Mouse (Mus musculus) lung, adult 2 months (tissue): ENCODE data around the gene Ifna11. TPM values are rescaled to one million over a fixed set of nuclear protein-coding genes. Genes with fewer than 3 reads are reported as not detected.
"Not testable (repeated sequence)": the region's sequence is repeated elsewhere in the genome, so short reads cannot be mapped to it uniquely, and the experiment has no call there.

Experiments used
- DNase-seq: peaks from one replicate; pipeline ENCODE4 v3.0.0; 2022
- H3K4me1 ChIP-seq: fragments of 200-500 bp; 2 replicates; pipeline ENCODE4 v1.6.1; 2011; ENCODE audit warnings: low read length; ENCODE audit not compliant: control insufficient read depth, insufficient read depth
- H3K4me3 ChIP-seq: fragments of 200-500 bp; replicated peaks from 2 replicates; pipeline ENCODE3; 2011; ENCODE audit warnings: low read depth, mild to moderate bottlenecking, control low read depth, low read length; ENCODE audit errors: extremely low read depth
- CTCF ChIP-seq: fragments of 200-500 bp; IDR thresholded peaks from 2 replicates; pipeline ENCODE4 v1.5.1; 2011; ENCODE audit warnings: mild to moderate bottlenecking, low read length, control low read depth; ENCODE audit not compliant: insufficient read depth
- POLR2A ChIP-seq: fragments of 200-500 bp; IDR thresholded peaks from 2 replicates; pipeline ENCODE4 v1.6.1; 2011; ENCODE audit warnings: low read depth, mild to moderate bottlenecking, control low read depth, low read length, borderline replicate concordance; ENCODE audit errors: extremely low read depth
- WGBS: fragments of 180-500 bp; shearing (Covaris S2); methylation state at CpG from one replicate; pipeline ENCODE4 v1.1.7; 2018; 5-methylcytosine and 5-hydroxymethylcytosine counted together
- polyA plus RNA-seq: library from polyadenylated mRNA; depleted of rRNA; stranded (reverse); fragments of >200 nt; gene quantifications from 2 replicates; pipeline ENCODE4 v1.2.3, GENCODE M21; 2012; rRNA removed

Gene Ifna11
- not detected in 2 replicates for polyA plus RNA-seq

- no peak for TF ChIP-seq CTCF
- no peak for TF ChIP-seq POLR2A
- Histone ChIP-seq H3K4me3 (no peak within 1 kb of the TSS), H3K4me1 (no peaks in the 10 kb centered on the region)
- WGBS, result 73% methylated on average over 1 of the region's 1 CpGs
- DNase-seq, result no peak
Observed at GRCm38 (mm10) chr4:88819659-88820058, at the start of gene Ifna11. Gene Ifna11, plus strand, starts transcription at chr4:88819959.

GRCm38 (mm10) chr4:88773534-88773933, 46.2 kb upstream of the Ifna11 start, which contains the start of gene Gm13290:
Gene Gm13290, plus strand, starts transcription at chr4:88773834.
- H3K4me1 ChIP-seq, DNase-seq, H3K4me3 ChIP-seq: not testable (repeated sequence)
- no CpG with 5 or more reads among the region's 32 CpGs for WGBS

GRCm38 (mm10) chr4:88776622-88777021, 43.1 kb upstream of the Ifna11 start, which contains the start of gene Gm13289:
Gene Gm13289, plus strand, starts transcription at chr4:88776922.
- H3K4me3 ChIP-seq, H3K4me1 ChIP-seq, DNase-seq: not testable (repeated sequence)
- WGBS, result no CpG with 5 or more reads among the region's 29 CpGs

- H3K4me3 ChIP-seq, H3K4me1 ChIP-seq, DNase-seq: not testable (repeated sequence)
- no CpG with 5 or more reads among the region's 29 CpGs for WGBS
Observed at GRCm38 (mm10) chr4:88779550-88779949, 40.2 kb upstream of the Ifna11 start, which contains the start of gene Gm13272. Gene Gm13272, plus strand, starts transcription at chr4:88779850.

- H3K4me1 ChIP-seq, DNase-seq, H3K4me3 ChIP-seq: not testable (repeated sequence)
- 49% methylated on average over 16 of the region's 18 CpGs for WGBS
Observed at GRCm38 (mm10) chr4:88780320-88780719, 39.4 kb upstream of the Ifna11 start.

- WGBS, result 10% methylated on average over 4 of the region's 7 CpGs
- H3K4me3 ChIP-seq, DNase-seq, H3K4me1 ChIP-seq: not testable (repeated sequence)
Observed at GRCm38 (mm10) chr4:88781831-88782230, 37.9 kb upstream of the Ifna11 start, which contains the start of gene Ifnz. Gene Ifnz, plus strand, starts transcription at chr4:88782131.

- not testable (repeated sequence) for H3K4me1 ChIP-seq, DNase-seq, H3K4me3 ChIP-seq
- WGBS, result 2% methylated on average over 19 of the region's 31 CpGs
Observed at GRCm38 (mm10) chr4:88782335-88782734, 37.4 kb upstream of the Ifna11 start.

- not testable (repeated sequence) for DNase-seq, H3K4me1 ChIP-seq, H3K4me3 ChIP-seq
- no CpG with 5 or more reads among the region's 27 CpGs for WGBS
Observed at GRCm38 (mm10) chr4:88785409-88785808, 34.4 kb upstream of the Ifna11 start, which contains the start of gene Gm13276. Gene Gm13276, plus strand, starts transcription at chr4:88785709.

- H3K4me1 ChIP-seq, H3K4me3 ChIP-seq: not testable (repeated sequence)
- DNase-seq, result peak; percentile 38
- 0% methylated on average over 4 of the region's 28 CpGs for WGBS
- peak; percentile 38 for TF ChIP-seq CTCF
Observed at GRCm38 (mm10) chr4:88788402-88788801, 31.4 kb upstream of the Ifna11 start, which contains the start of gene Gm13277. Gene Gm13277, plus strand, starts transcription at chr4:88788632.

- no CpG with 5 or more reads among the region's 28 CpGs for WGBS
- H3K4me3 ChIP-seq, H3K4me1 ChIP-seq, DNase-seq: not testable (repeated sequence)
Observed at GRCm38 (mm10) chr4:88791250-88791649, 28.5 kb upstream of the Ifna11 start, which contains the start of gene Gm13278. Gene Gm13278, plus strand, starts transcription at chr4:88791550.

GRCm38 (mm10) chr4:88793936-88794675, 25.7 kb upstream of the Ifna11 start, which contains the start of gene Gm13275:
Gene Gm13275, plus strand, starts transcription at chr4:88794487.
- not testable (repeated sequence) for H3K4me1 ChIP-seq, H3K4me3 ChIP-seq
- DNase-seq, result peak; percentile 78
- WGBS, result 1% methylated on average over 15 of the region's 52 CpGs

GRCm38 (mm10) chr4:88797097-88797496, 22.7 kb upstream of the Ifna11 start, which contains the start of gene Gm13279:
Gene Gm13279, plus strand, starts transcription at chr4:88797397.
- not testable (repeated sequence) for H3K4me1 ChIP-seq, DNase-seq, H3K4me3 ChIP-seq
- WGBS, result no CpG with 5 or more reads among the region's 28 CpGs

- not testable (repeated sequence) for DNase-seq, H3K4me3 ChIP-seq, H3K4me1 ChIP-seq
- WGBS, result 4% methylated on average over 6 of the region's 7 CpGs
Observed at GRCm38 (mm10) chr4:88799365-88799764, 20.4 kb upstream of the Ifna11 start, which contains the start of gene Gm13285. Gene Gm13285, plus strand, starts transcription at chr4:88799665.

- H3K4me3 ChIP-seq, DNase-seq, H3K4me1 ChIP-seq: not testable (repeated sequence)
- no CpG with 5 or more reads among the region's 29 CpGs for WGBS
Observed at GRCm38 (mm10) chr4:88802954-88803353, 16.8 kb upstream of the Ifna11 start, which contains the start of gene Gm13287. Gene Gm13287, plus strand, starts transcription at chr4:88803254.

- H3K4me3 ChIP-seq, DNase-seq, H3K4me1 ChIP-seq: not testable (repeated sequence)
- WGBS, result no CpG with 5 or more reads among the region's 8 CpGs
Observed at GRCm38 (mm10) chr4:88805231-88805630, 14.5 kb upstream of the Ifna11 start, which contains the start of gene Gm13288. Gene Gm13288, plus strand, starts transcription at chr4:88805531.
